Mouse (Mus musculus) liver, adult 2 months (tissue): ENCODE results near the gene Tbl1xr1. TPM values are rescaled to one million over a fixed set of nuclear protein-coding genes. Genes with fewer than 3 reads are reported as not detected.

Experiments used
- DNase-seq: peaks from one replicate; pipeline ENCODE4 v3.0.0-alpha.2; 2011; ENCODE audit warnings: low read depth, low spot score; ENCODE audit errors: extremely low read depth
- H3K27ac ChIP-seq: fragments of 200-500 bp; replicated peaks from 2 replicates; pipeline ENCODE4 v1.5.1; 2012; ENCODE audit warnings: low read depth, mild to moderate bottlenecking, control low read depth, inconsistent platforms, low read length; ENCODE audit not compliant: insufficient read depth
- H3K27me3 ChIP-seq: fragments of 200-500 bp; 2 replicates; pipeline ENCODE4 v1.6.1; 2012; ENCODE audit warnings: mild to moderate bottlenecking, moderate library complexity, low read length, inconsistent platforms; ENCODE audit not compliant: control insufficient read depth, insufficient read depth
- H3K36me3 ChIP-seq: fragments of 200-500 bp; 2 replicates; pipeline ENCODE4 v1.6.1; 2012; ENCODE audit warnings: low read length, inconsistent platforms; ENCODE audit not compliant: control insufficient read depth, insufficient read depth
- H3K4me1 ChIP-seq: fragments of 200-500 bp; 2 replicates; pipeline ENCODE4 v1.6.1; 2011; ENCODE audit warnings: low read length; ENCODE audit not compliant: control insufficient read depth, insufficient read depth
- H3K4me3 ChIP-seq: fragments of 200-500 bp; 2 replicates; pipeline ENCODE4 v1.5.1; 2011; ENCODE audit warnings: low read depth, mild to moderate bottlenecking, control low read depth, low read length, moderate library complexity; ENCODE audit not compliant: insufficient read depth
- H3K79me2 ChIP-seq: fragments of 200-500 bp; 2 replicates; pipeline ENCODE4 v1.6.1; 2012; ENCODE audit warnings: inconsistent platforms, mild to moderate bottlenecking, low read length, moderate library complexity; ENCODE audit not compliant: control insufficient read depth, insufficient read depth
- H3K9ac ChIP-seq: fragments of 200-500 bp; 2 replicates; pipeline ENCODE4 v1.6.1; 2012; ENCODE audit warnings: low read depth, mild to moderate bottlenecking, control low read depth, inconsistent platforms, low read length
- CTCF ChIP-seq: fragments of 200-500 bp; IDR thresholded peaks from 2 replicates; pipeline ENCODE4 v1.5.1; 2011; ENCODE audit warnings: low read depth, low read length, control low read depth
- POLR2A ChIP-seq: fragments of 200-500 bp; IDR thresholded peaks from 2 replicates; pipeline ENCODE4 v1.6.1; 2011; ENCODE audit warnings: low read length, control low read depth; ENCODE audit not compliant: insufficient read depth; ENCODE audit errors: extremely low read depth
- WGBS: fragments of 180-500 bp; shearing (Covaris S2); methylation state at CpG from one replicate; pipeline ENCODE4 v1.1.7; 2018; 5-methylcytosine and 5-hydroxymethylcytosine counted together
- polyA plus RNA-seq: library from polyadenylated mRNA; depleted of rRNA; stranded (reverse); fragments of >200 nt; gene quantifications from 2 replicates; pipeline ENCODE4 v1.2.3, GENCODE M21; 2012
- total RNA-seq: library from RNA; depleted of rRNA; stranded (reverse); fragments of >200 nt; gene quantifications from 2 replicates; pipeline ENCODE4 v1.2.3, GENCODE M21; 2014

Tbl1xr1 gene
- total and polyA plus RNA-seq, 2 experiments = 12.6 to 35.6 TPM

DNA sequence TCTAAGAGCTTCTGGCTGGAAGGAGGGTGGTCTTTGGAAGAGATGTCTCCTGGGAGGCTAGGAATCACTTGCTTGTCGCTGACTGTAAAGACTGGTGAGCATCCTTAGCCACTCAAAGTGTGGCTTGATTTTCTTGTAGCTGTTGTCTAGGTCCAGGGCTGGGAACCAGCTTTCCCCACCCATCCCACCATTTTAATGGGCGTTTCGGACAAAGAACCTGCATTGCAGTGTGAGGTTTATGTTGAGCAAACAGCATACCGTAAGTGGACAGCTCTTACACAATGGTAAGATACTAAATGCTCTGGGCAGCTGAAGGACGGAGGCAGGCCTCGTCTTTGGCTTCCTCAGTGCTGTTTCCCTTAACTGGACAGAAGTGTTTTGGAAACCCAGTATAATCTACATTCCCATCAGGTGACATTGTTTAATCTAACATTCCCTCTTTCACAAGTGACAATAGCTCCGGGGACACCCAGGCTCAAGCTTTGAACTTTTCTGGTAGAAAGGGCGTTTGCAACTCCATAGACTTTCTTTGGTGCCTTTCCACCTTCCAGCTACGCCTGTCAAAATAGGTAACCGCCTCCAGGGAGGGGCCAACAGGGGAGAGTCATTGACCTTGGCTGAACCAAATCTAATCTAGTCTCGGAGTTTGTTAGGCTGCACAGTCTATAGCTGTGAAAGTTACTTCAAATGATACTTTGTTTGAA lies 1.7 kb upstream of the Tbl1xr1 start:
- TF ChIP-seq POLR2A (no peak), CTCF (no peak)
- Histone ChIP-seq H3K4me1 (peaks cover 18% of the 10 kb centered on the region), H3K4me3 (peak overlapping the region; percentile 92), H3K9ac (peak overlapping the region; percentile 1; the same call in 1 of the 2 replicates), H3K27ac (peak overlapping the region; percentile 58), H3K36me3 (no peaks in the 10 kb centered on the region), H3K79me2 (peaks cover 17% of the 10 kb centered on the region; the same call in 1 of the 2 replicates), H3K27me3 (no peaks in the 10 kb centered on the region)
- DNase-seq = peak; percentile 93
- 26% methylated on average over 11 of the region's 11 CpGs for WGBS

- H3K36me3 ChIP-seq = no peaks in the 10 kb centered on the region
- H3K4me1 ChIP-seq = peaks cover 18% of the 10 kb centered on the region
- H3K79me2 ChIP-seq = peaks cover 21% of the 10 kb centered on the region; the same call in 1 of the 2 replicates
- peak overlapping the region; percentile 94 for H3K27ac ChIP-seq
- TF ChIP-seq POLR2A = no peak
- TF ChIP-seq CTCF = no peak
- peak overlapping the region; percentile 92 for H3K4me3 ChIP-seq
- H3K27me3 ChIP-seq = no peaks in the 10 kb centered on the region
- H3K9ac ChIP-seq = peak overlapping the region; percentile 96
- peak; percentile 66 for DNase-seq
- 3% methylated on average over 28 of the region's 28 CpGs for WGBS
These were observed 950 bp upstream of the Tbl1xr1 start for GRCm38 (mm10) chr3:22075517-22075886.

- TF ChIP-seq CTCF (no peak), POLR2A (peak; percentile 48; the same call in 1 of the 2 replicates)
- Histone ChIP-seq H3K4me1 (peaks cover 18% of the 10 kb centered on the region), H3K79me2 (peaks cover 21% of the 10 kb centered on the region; the same call in 1 of the 2 replicates), H3K27ac (peak overlapping the region; percentile 94), H3K36me3 (no peaks in the 10 kb centered on the region), H3K27me3 (no peaks in the 10 kb centered on the region), H3K9ac (peak overlapping the region; percentile 96), H3K4me3 (peak overlapping the region; percentile 92)
- 1% methylated on average over 41 of the region's 70 CpGs for WGBS
- DNase-seq = peak; percentile 75
These were observed 428 bp upstream of the Tbl1xr1 start for GRCm38 (mm10) chr3:22075887-22076560.

GRCm38 (mm10) chr3:22076936-22077656 lies 644 bp downstream of the Tbl1xr1 start:
- peak overlapping the region; percentile 92 for H3K4me3 ChIP-seq
- H3K79me2 ChIP-seq = peaks cover 21% of the 10 kb centered on the region; the same call in 1 of the 2 replicates
- H3K27ac ChIP-seq = peak overlapping the region; percentile 91
- under 1% methylated on average over 60 of the region's 64 CpGs for WGBS
- H3K4me1 ChIP-seq = peaks cover 27% of the 10 kb centered on the region
- no peaks in the 10 kb centered on the region for H3K27me3 ChIP-seq
- TF ChIP-seq CTCF (no peak), POLR2A (no peak)
- peak overlapping the region; percentile 97 for H3K9ac ChIP-seq
- H3K36me3 ChIP-seq = no peaks in the 10 kb centered on the region
- peak; percentile 63 for DNase-seq

DNA sequence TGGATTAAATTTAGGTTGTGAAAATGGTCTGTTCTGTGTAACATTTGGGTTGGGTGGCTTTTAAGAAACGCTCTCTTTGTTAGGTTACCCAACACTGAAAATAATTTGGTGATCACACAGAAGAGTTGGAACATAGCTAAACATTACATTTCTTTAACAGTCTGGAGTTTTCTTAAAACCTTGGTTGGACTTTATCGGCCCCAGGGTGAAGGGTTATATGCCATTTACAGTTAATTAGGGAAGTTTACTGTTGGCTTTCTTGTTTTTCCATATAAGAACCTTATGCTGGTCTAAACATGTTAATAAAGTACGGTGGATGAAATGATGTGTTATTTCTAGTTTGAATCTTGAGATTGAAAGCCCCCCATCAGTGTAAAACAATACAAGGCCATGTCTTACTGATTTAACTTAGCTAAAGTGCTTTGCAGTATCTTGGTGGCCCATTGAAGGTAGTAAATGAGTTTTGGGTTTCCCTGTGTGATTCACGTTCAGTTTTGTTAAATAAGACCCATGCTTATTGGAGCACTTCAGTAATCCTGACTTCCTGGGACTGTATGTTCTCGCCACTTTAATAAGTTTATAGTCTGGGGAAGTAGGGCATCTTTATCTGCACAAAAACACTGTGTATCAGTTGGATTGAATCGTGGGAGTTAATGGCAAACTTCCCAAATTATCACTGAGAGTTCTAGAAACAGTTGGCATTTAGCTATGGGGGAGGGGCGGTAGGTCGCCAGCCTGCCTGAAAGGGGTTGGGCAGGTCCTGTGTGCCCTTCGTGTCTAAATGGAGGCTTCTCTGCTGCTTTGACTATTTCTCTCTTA lies 1.4 kb downstream of the Tbl1xr1 start:
- peak; percentile 63 for DNase-seq
- H3K4me1 ChIP-seq = peaks cover 34% of the 10 kb centered on the region
- H3K36me3 ChIP-seq = no peaks in the 10 kb centered on the region
- peaks cover 24% of the 10 kb centered on the region; the same call in 1 of the 2 replicates for H3K79me2 ChIP-seq
- WGBS = 15% methylated on average over 9 of the region's 9 CpGs
- 0 out of 2 replicates have a peak overlapping the region, but pooled peaks have one; percentile 97 for H3K9ac ChIP-seq
- H3K27ac ChIP-seq = no peak overlapping the region; the same call in 1 of the 2 replicates
- H3K4me3 ChIP-seq = peak overlapping the region; percentile 92
- no peaks in the 10 kb centered on the region for H3K27me3 ChIP-seq
- TF ChIP-seq CTCF = no peak
- TF ChIP-seq POLR2A = no peak
